In the genomic region with DNA sequence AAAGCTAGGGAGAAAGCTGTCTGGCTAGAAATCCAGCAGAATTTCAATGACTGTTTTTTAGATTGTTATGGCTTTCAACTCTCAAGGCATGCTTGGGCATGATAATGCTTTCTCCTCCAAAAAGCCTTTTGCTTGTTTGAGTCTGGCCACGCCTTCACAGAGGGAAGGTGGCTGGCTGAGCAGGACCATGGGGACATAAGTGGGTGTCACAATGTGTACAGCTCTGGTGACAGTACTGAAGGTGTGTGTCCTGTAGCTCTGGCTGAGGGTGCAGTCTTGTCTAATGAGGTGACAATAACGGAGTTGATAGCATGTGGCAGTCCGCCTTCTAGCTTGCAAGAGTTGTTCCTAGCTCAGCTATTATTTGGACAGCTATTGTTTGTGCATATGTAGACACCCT, we compare ENCODE assay signal across 9 mouse cellular contexts. TPM values are rescaled to one million over a fixed set of nuclear protein-coding genes. Genes with fewer than 3 reads are reported as not detected.
A peak's percentile ranks its signal among the peaks of the same experiment; 100 is the strongest.
DNase-seq lines count a peak whose midpoint lies in the region; ATAC-seq lines count a peak whose summit lies in the region.
"Had no signal": no experiment of that assay in that cellular context is flagged by ENCODE, and none has a peak within 500 bp of the region (broad histone marks: within the 10 kb centered on the region; RNA-seq: fewer than 3 reads in every experiment).

No protein-coding gene starts in this region.

- H3K9me3 ChIP-seq in neural tube, embryonic 13.5 days = no peaks in the 10 kb centered on the region
- H3K9me3 ChIP-seq in heart, embryonic 12.5 days (replicated peaks) = no peaks in the 10 kb centered on the region
- H3K9me3 ChIP-seq in liver, embryonic 15.5 days (replicated peaks) = no peaks in the 10 kb centered on the region
- no peaks in the 10 kb centered on the region for H3K9me3 ChIP-seq in stomach, embryonic 14.5 days (ENCODE audit: control insufficient read depth, low read depth, low read length)
- no peaks in the 10 kb centered on the region for H3K9me3 ChIP-seq in intestine, embryonic 15.5 days
- H3K9me3 ChIP-seq: stomach, embryonic 15.5 days had no signal

- no peak overlapping the region for H3K9ac ChIP-seq in neural tube, embryonic 13.5 days
- H3K9ac ChIP-seq in heart, embryonic 12.5 days = no peak overlapping the region
- no peak overlapping the region for H3K9ac ChIP-seq in liver, embryonic 15.5 days
- no peak overlapping the region for H3K9ac ChIP-seq in stomach, embryonic 14.5 days (replicated peaks; ENCODE audit: low read depth, low read length)
- no peak overlapping the region for H3K9ac ChIP-seq in intestine, embryonic 15.5 days
- H3K9ac ChIP-seq: stomach, embryonic 15.5 days had no signal

- no peak overlapping the region for H3K4me2 ChIP-seq in neural tube, embryonic 13.5 days
- peak overlapping the region; percentile 32; the same call in 1 of the 2 replicates for H3K4me2 ChIP-seq in heart, embryonic 12.5 days
- peak overlapping the region; percentile 17; the same call in 1 of the 2 replicates for H3K4me2 ChIP-seq in liver, embryonic 15.5 days
- H3K4me2 ChIP-seq in stomach, embryonic 14.5 days (replicated peaks; ENCODE audit: low read depth, low read length) = no peak overlapping the region
- no peak overlapping the region for H3K4me2 ChIP-seq in intestine, embryonic 15.5 days (replicated peaks)
- H3K4me2 ChIP-seq: stomach, embryonic 15.5 days had no signal

- no peaks in the 10 kb centered on the region for H3K27me3 ChIP-seq in neural tube, embryonic 13.5 days
- H3K27me3 ChIP-seq in heart, embryonic 12.5 days (replicated peaks) = peaks cover 48% of the 10 kb centered on the region
- no peaks in the 10 kb centered on the region for H3K27me3 ChIP-seq in liver, embryonic 15.5 days
- H3K27me3 ChIP-seq in stomach, embryonic 14.5 days (ENCODE audit: control insufficient read depth, insufficient read depth, low read length) = no peaks in the 10 kb centered on the region
- H3K27me3 ChIP-seq in intestine, embryonic 15.5 days (replicated peaks) = no peaks in the 10 kb centered on the region
- H3K27me3 ChIP-seq: stomach, embryonic 15.5 days had no signal

- H3K4me1 ChIP-seq in neural tube, embryonic 13.5 days (replicated peaks) = peaks cover 36% of the 10 kb centered on the region
- H3K4me1 ChIP-seq in heart, embryonic 12.5 days (replicated peaks) = peaks cover 56% of the 10 kb centered on the region
- peaks cover 75% of the 10 kb centered on the region for H3K4me1 ChIP-seq in liver, embryonic 15.5 days (replicated peaks)
- peaks cover 22% of the 10 kb centered on the region for H3K4me1 ChIP-seq in stomach, embryonic 14.5 days (ENCODE audit: control insufficient read depth, insufficient read depth, low read length)
- peaks cover 29% of the 10 kb centered on the region for H3K4me1 ChIP-seq in intestine, embryonic 15.5 days (replicated peaks)

- H3K36me3 ChIP-seq in neural tube, embryonic 13.5 days = no peaks in the 10 kb centered on the region
- H3K36me3 ChIP-seq in heart, embryonic 12.5 days = no peaks in the 10 kb centered on the region
- no peaks in the 10 kb centered on the region for H3K36me3 ChIP-seq in liver, embryonic 15.5 days (replicated peaks)
- H3K36me3 ChIP-seq in stomach, embryonic 14.5 days (ENCODE audit: control insufficient read depth, insufficient read depth, low read length) = no peaks in the 10 kb centered on the region
- no peaks in the 10 kb centered on the region for H3K36me3 ChIP-seq in intestine, embryonic 15.5 days
- H3K36me3 ChIP-seq: stomach, embryonic 15.5 days had no signal

- no peak for DNase-seq in neural tube, embryonic 10.5 days (ENCODE audit: extremely low spot score, low spot score)
- DNase-seq in kidney, postnatal 4 days = no peak
- no peak for DNase-seq in left cerebral cortex, postnatal 10 days (ENCODE audit: extremely low spot score in 1 of 2, low spot score in 2 of 2)

- intact Hi-C loops in left cerebral cortex, postnatal 10 days (cut with DNase I) = no loop called here

- no peak for ATAC-seq in neural tube, embryonic 13.5 days (ENCODE audit: low read depth)
- ATAC-seq in heart, embryonic 12.5 days (ENCODE audit: insufficient number of reproducible peaks, low FRiP score) = peak; percentile 52; the same call in 1 of the 2 replicates
- peak; percentile 16; the same call in 1 of the 2 replicates for ATAC-seq in liver, embryonic 15.5 days (ENCODE audit: insufficient read depth)
- no peak for ATAC-seq in stomach, embryonic 14.5 days (ENCODE audit: insufficient number of reproducible peaks, insufficient read depth, low FRiP score, low read depth)
- ATAC-seq in intestine, embryonic 15.5 days = no peak

- H3K27ac ChIP-seq in neural tube, embryonic 13.5 days (replicated peaks) = peak overlapping the region; percentile 71
- peak overlapping the region; percentile 53 for H3K27ac ChIP-seq in heart, embryonic 12.5 days (ENCODE audit: poor library complexity, severe bottlenecking)
- peak overlapping the region; percentile 88 for H3K27ac ChIP-seq in liver, embryonic 15.5 days (replicated peaks)
- peak overlapping the region; percentile 74; the same call in 1 of the 2 replicates for H3K27ac ChIP-seq in stomach, embryonic 14.5 days (ENCODE audit: low read length)
- no peak overlapping the region for H3K27ac ChIP-seq in intestine, embryonic 15.5 days

- H3K4me3 ChIP-seq in neural tube, embryonic 13.5 days = no peak overlapping the region
- no peak overlapping the region for H3K4me3 ChIP-seq in heart, embryonic 12.5 days
- no peak overlapping the region for H3K4me3 ChIP-seq in liver, embryonic 15.5 days (replicated peaks)
- no peak overlapping the region for H3K4me3 ChIP-seq in stomach, embryonic 14.5 days (ENCODE audit: low read depth, low read length)
- no peak overlapping the region for H3K4me3 ChIP-seq in intestine, embryonic 15.5 days (replicated peaks)
- H3K4me3 ChIP-seq: stomach, embryonic 15.5 days had no signal

- 59% methylated on average over 3 of the region's 3 CpGs for WGBS in neural tube, embryonic 13.5 days
- 44% methylated on average over 3 of the region's 3 CpGs for WGBS in heart, embryonic 12.5 days
- 27% methylated on average over 3 of the region's 3 CpGs for WGBS in liver, embryonic 15.5 days (ENCODE audit: insufficient replicate concordance)
- 69% methylated on average over 3 of the region's 3 CpGs for WGBS in stomach, embryonic 14.5 days
- 87% methylated on average over 3 of the region's 3 CpGs for WGBS in intestine, embryonic 15.5 days

RNA-seq across cellular contexts. Expression of gene Spock2, which starts 25.8 kb away (rescaled TPM):
- 99.9 and 103 TPM in 2 replicates for polyA plus RNA-seq in neural tube, embryonic 13.5 days (2015; fragmentation: Nextera tagmentation; extraction: Ambion mirVana)
- polyA plus RNA-seq in heart, embryonic 12.5 days (2016; fragmentation: Nextera tagmentation; extraction: Ambion mirVana) = 2.2 and 2.3 TPM in 2 replicates
- 0.09 and 0.10 TPM in 2 replicates for polyA plus RNA-seq in liver, embryonic 15.5 days (2015; fragmentation: Nextera tagmentation; extraction: Ambion mirVana)
- 3.8 and 5.7 TPM in 2 replicates for polyA plus RNA-seq in stomach, embryonic 14.5 days (2014; fragmentation: Nextera tagmentation; extraction: Ambion mirVana)
- 100 to 1,000 TPM; 484 to 496 TPM for total RNA-seq in left cerebral cortex, postnatal 10 days (2021)
- polyA plus RNA-seq in intestine, embryonic 15.5 days (2015; fragmentation: Nextera tagmentation; extraction: Ambion mirVana) = 3.7 and 4.2 TPM in 2 replicates

Comparison
In these comparisons a context has a peak if more than half of its experiments do, and no peak if none do; other contexts are left out.
1. ATAC-seq: peak in heart, embryonic 12.5 days (single experiment) and liver, embryonic 15.5 days (single experiment); none in neural tube, embryonic 13.5 days (single experiment), stomach, embryonic 14.5 days (single experiment) and intestine, embryonic 15.5 days (single experiment).
2. H3K4me2 ChIP-seq: peak in heart, embryonic 12.5 days (single experiment) and liver, embryonic 15.5 days (single experiment); none in neural tube, embryonic 13.5 days (single experiment), stomach, embryonic 14.5 days (single experiment) and intestine, embryonic 15.5 days (single experiment).
3. RNA of gene Spock2, which starts 25.8 kb away (polyA plus RNA-seq): 99.9 to 103 TPM in neural tube, embryonic 13.5 days; 3.8 to 5.7 TPM in stomach, embryonic 14.5 days, 3.7 to 4.2 TPM in intestine, embryonic 15.5 days, 2.2 to 2.3 TPM in heart, embryonic 12.5 days and 0.09 to 0.10 TPM in liver, embryonic 15.5 days; every median in the first group is over 10 times any median in the second.